Mouse (Mus musculus) retina, adult 2 months (tissue): ENCODE results near the gene Traf7.

Source experiments
- DNase-seq: peaks from one replicate; pipeline ENCODE4 v3.0.0-alpha.2; 2012; ENCODE audit warnings: low read depth, low spot score

Traf7 gene

GRCm38 (mm10) chr17:24506332-24507070 is 21.2 kb downstream of the Traf7 start:
- DNase-seq = no peak

GRCm38 (mm10) chr17:24505286-24505955 is 22.3 kb downstream of the Traf7 start:
- no peak for DNase-seq

- DNase-seq = no peak
Observed at GRCm38 (mm10) chr17:24504085-24504484, 23.7 kb downstream of the Traf7 start.

GRCm38 (mm10) chr17:24502208-24502607 is 25.5 kb downstream of the Traf7 start:
- peak; percentile 65 for DNase-seq

- DNase-seq = no peak
Observed at GRCm38 (mm10) chr17:24496026-24496425, 31.7 kb downstream of the Traf7 start.

- no peak for DNase-seq
Observed at GRCm38 (mm10) chr17:24495443-24495842, 32.3 kb downstream of the Traf7 start.

GRCm38 (mm10) chr17:24494627-24495335 is 33.0 kb downstream of the Traf7 start:
- no peak for DNase-seq

- no peak for DNase-seq
Observed at GRCm38 (mm10) chr17:24490399-24490798, 37.3 kb downstream of the Traf7 start.

GRCm38 (mm10) chr17:24489265-24490030 is 38.3 kb downstream of the Traf7 start:
- DNase-seq = no peak

- DNase-seq = no peak
Observed at GRCm38 (mm10) chr17:24488662-24489264, 39.0 kb downstream of the Traf7 start.

- no peak for DNase-seq
Observed at GRCm38 (mm10) chr17:24488186-24488661, 39.5 kb downstream of the Traf7 start, which contains the start of gene Caskin1. Caskin1 (plus strand) TSS chr17:24488601.

- no peak for DNase-seq
Observed at GRCm38 (mm10) chr17:24485090-24485860, 42.5 kb downstream of the Traf7 start.

- DNase-seq = no peak
Observed at GRCm38 (mm10) chr17:24483495-24483894, 44.2 kb downstream of the Traf7 start.

GRCm38 (mm10) chr17:24481027-24481815 is 46.5 kb downstream of the Traf7 start:
- no peak for DNase-seq

- DNase-seq = no peak
Observed at GRCm38 (mm10) chr17:24480201-24480826, 47.4 kb downstream of the Traf7 start.

GRCm38 (mm10) chr17:24479431-24479830 is 48.3 kb downstream of the Traf7 start:
- no peak for DNase-seq

- DNase-seq = peak; percentile 89
Observed at GRCm38 (mm10) chr17:24478663-24479380, 48.9 kb downstream of the Traf7 start, which contains the start of gene Mlst8. Mlst8 (minus strand) TSS chr17:24479078.

- DNase-seq = no peak
Observed at GRCm38 (mm10) chr17:24477985-24478600, 49.6 kb downstream of the Traf7 start.
